Mouse (Mus musculus): Measurements from ENCODE around the gene Pds5a.

GRCm38 (mm10) chr5:65557109-65557508 is 141.0 kb downstream of the Pds5a start:
- TF ChIP-seq CTCF (IDR thresholded peaks at IDR 0.05) (no peak), EP300 (IDR thresholded peaks at IDR 0.05) (no peak)

Data from lung, postnatal 0 days (tissue).